Mouse (Mus musculus): ENCODE data around the gene Car14.
"Not testable (repeated sequence)": the region's sequence is repeated elsewhere in the genome, so short reads cannot be mapped to it uniquely, and the experiment has no call there.

Gene Car14

DNA sequence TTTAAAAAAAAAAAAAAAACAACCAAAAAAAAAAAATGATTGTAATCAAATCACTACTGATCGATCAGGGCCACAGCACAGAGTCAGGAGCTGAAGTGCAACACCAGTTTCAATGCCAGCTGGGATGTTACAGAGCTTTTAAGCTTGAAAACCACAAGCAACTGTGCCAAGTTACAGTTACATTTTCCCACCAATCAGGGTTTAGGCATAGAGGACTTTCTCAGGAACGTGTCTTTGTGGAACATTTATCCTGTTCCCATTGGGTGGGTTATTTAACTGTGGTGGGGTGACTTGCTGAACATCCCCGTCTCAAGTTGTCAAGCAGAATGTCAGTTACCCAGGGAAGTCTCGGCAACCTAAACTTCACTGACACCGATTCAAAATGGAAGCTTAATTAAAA is 20.6 kb upstream of the Car14 start:
- no peak for DNase-seq (ENCODE audit: low spot score in 2 of 2)

- DNase-seq (ENCODE audit: low spot score in 2 of 2): no peak
Observed at GRCm38 (mm10) chr3:95924185-95924584, 19.7 kb upstream of the Car14 start.

DNA sequence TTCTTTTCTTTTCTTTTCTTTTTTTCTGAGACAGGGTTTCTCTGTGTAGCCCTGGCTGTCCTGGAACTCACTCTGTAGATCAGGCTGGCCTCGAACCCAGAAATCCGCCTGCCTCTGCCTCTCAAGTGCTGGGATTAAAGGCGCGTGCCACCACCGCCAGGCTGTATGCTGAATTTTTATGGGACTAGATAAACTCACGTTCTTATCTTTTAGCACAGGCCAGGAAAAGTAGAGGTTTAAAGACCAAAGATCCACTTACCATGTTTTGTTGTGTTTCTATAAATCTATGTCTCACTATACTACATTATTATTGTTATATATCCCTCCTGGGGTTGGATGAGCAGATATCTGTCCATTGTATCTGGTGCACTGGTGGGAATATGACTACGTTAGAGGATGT is 18.9 kb upstream of the Car14 start:
- DNase-seq (ENCODE audit: low spot score in 2 of 2): not testable (repeated sequence)

DNA sequence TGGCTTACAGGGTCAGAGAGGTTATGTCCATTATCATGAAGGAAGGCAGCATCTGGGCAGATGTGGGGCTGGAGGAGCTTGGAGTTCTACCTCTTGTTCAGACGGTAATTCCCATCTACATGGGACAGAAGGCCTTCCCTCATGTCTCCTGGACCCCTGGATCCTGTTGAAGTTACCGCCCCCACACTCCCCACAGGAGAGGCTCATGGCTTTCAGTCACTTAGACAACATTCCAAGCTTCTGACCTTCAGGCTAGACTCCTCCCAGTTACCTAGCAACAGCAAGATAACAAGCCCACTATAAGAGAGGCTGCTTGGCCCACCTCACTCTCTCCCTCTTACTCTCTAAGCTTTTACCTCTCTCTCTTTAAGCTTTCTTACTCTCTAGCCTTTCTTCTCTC is 16.0 kb upstream of the Car14 start:
- not testable (repeated sequence) for DNase-seq (ENCODE audit: low spot score in 2 of 2)

DNA sequence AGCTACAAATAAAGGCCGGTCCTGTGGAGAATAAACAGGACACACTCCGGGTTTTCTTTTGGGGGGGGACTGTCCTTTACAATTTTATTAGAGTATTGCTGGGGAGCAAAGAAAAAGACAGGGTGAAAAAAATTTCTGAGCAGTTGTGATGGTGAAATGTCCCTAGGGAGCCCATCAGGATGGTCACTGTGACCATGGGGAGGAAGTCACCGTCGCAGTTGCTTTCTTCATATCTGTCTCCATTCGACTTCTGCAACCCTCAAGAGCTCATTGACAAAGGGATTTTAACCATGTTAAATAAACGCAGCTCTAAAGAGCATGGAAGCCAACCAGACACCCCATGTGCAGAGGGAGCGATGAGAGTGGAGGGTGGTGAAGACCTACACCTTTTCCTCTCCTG is 12.3 kb upstream of the Car14 start:
- no peak for DNase-seq (ENCODE audit: low spot score in 2 of 2)

DNA sequence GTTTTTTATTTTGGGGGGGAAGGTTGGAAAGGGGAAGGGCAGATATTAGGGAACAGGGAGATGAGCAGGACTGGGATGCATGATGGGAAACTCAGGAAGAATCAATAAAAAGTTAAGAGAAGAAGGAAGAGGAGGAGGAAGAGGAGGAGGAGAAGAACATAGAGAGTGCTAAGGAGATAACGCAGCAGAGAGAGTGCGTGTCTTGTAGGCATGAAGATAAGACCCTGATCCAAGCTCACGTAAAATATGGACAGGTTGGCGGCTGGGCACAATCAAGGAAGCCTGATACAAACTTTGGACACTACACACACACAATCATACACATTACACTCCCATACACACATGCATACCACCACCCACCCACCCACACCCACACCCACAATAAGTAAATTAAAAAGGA is 10.2 kb upstream of the Car14 start:
- DNase-seq (ENCODE audit: low spot score in 2 of 2): no peak

DNA sequence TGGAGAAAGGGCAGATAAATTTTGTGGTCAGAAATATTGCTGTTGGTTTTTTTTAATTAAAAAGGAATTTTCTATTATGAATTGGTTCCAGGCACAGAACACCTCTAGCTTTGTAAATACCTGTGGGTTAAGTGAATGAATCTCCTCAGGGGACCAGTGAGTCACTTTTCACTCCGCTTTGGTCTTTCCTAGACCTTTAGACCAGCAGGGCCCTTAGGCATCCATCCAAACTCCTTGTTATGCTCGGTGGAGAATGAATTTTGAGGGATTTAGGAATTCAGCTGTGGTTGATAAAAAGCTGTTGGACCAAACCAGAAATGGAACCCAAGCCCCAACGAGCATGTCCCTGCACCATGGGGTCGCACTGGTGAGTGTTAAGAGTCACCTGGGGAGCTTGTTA is 3.1 kb upstream of the Car14 start:
- DNase-seq (ENCODE audit: low spot score in 2 of 2): no peak

- DNase-seq (ENCODE audit: low spot score in 2 of 2): peak; percentile 26 to 29
Observed at GRCm38 (mm10) chr3:95906860-95907259, 2.4 kb upstream of the Car14 start.

DNA sequence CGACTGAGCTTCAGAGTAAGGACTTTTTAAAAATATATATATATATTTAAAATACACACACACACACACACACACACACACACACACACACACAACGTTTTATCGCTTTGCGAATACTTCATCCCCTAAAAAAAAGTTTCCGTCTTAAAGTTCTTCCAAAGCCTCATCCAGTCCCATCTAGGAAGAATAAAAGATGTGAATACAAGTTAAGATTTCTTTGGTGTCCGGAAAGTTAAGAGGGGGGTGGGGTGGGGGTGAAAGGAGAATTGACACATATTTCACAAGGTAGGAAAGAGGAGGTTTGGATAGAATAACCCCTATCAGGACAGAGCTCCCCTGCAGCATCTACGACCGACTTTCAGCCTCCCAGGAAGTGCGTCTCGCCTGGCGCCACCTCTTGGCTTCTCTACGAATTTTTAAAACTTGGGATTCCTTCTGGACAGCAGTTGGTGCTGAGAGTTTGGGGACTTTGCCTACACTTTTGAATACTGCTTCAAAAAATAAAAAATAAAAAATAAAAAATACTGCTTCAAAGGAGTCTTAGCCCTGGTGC is 1.5 kb upstream of the Car14 start:
- peak; percentile 33 to 37 for DNase-seq (ENCODE audit: low spot score in 2 of 2)

DNA sequence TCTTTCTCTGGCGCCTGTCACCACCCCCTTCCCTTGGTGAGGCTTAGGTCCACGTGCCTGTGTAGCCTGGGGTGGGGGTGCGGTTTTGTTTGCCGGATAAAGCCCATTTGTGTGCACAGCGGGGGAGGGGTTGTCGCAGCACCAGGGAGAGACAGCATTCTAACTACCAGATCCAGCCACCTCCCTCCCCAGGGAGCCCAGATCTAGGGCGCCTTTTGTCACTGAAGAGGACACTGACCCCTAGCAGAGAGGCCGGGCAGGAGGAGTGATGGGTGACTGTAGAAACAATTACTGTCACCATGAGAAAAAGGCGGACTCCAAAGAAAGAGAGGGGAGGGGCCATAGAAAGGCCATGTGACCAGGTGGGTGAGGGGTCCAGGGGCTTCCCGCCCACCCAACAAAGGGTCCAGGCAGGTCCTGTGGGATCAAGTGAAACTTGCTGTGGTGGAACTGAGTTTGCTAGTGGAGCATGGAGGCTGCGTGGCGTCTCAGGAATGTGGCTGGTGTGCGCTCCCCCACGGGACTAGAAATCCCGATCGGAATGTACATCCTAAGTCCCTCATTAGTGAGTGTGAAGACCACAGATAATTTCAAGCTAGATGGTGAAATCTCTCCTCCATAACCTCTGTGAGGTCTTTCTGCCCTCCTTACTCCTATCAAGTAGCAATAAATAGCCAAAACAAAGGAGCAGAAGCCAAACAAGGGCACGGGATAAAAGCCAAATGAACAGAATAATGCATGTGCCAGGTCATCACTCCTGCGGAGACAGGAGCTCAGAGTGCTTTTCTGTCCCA is 852 bp upstream of the Car14 start:
- no peak for DNase-seq (ENCODE audit: low spot score in 2 of 2)

DNA sequence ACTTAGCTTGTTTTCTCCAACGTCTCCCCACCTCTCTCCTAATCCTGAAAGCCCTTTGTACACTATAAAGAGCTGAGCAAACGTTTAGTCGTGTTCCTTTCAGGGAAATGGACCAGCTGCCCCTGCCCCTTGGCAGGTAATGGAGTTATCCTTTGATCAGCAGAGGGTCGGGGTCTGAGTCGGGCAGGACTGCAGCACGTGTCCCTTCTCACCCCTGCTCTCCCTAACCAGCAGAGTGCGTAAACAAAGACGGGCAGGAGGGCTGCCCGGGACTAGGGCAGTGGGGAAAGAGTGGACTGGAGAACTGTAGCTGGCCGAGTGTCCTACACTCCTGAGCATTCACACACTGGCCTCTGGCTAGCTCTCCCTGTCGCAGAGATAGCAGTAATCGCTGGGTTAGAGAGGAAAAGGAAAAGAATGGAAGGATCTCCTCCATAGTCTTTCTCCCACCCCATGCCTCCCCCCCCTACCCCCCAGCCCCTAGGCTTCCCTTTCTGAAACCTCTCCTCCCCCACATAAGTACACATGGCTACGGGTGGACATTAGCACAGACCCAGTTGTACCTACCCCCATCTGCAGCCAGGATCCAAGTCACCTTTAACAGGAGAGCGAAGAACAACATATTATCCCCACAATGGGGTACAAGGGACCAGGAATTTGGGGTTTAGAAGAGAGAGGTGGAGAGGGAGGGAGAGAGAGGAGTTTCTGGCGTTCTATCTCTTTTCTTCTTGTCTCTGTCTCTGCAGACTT is 563 bp downstream of the Car14 start:
- DNase-seq (ENCODE audit: low spot score in 2 of 2): no peak

GRCm38 (mm10) chr3:95902643-95903042 is 1.8 kb downstream of the Car14 start:
- DNase-seq (ENCODE audit: low spot score in 2 of 2): no peak

DNA sequence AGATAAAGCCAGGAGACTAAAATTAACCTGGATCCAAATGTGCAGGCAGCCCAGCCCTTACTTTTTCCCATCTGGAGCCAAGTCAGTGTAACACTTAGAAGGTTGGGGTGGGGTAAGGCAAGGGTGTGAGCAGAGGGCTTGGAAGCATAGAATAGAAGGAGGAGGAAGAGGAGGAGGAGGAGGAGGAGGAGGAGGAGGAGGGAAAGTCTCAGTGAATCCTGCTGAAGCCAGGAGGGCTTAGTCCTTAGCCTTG is 2.2 kb downstream of the Car14 start:
- DNase-seq (ENCODE audit: low spot score in 2 of 2): no peak

- DNase-seq (ENCODE audit: low spot score in 2 of 2): no peak
Observed at GRCm38 (mm10) chr3:95901616-95902372, 2.7 kb downstream of the Car14 start.

- no peak for DNase-seq (ENCODE audit: low spot score in 2 of 2)
Observed at GRCm38 (mm10) chr3:95899800-95900524, 4.5 kb downstream of the Car14 start.

GRCm38 (mm10) chr3:95895501-95895900 is 9.0 kb downstream of the Car14 start:
- not testable (repeated sequence) for DNase-seq (ENCODE audit: low spot score in 2 of 2)

GRCm38 (mm10) chr3:95894317-95895160 is 10.0 kb downstream of the Car14 start:
- DNase-seq (ENCODE audit: low spot score in 2 of 2): peak in 1 of 2 experiments; percentile 29

GRCm38 (mm10) chr3:95893606-95894316 is 10.7 kb downstream of the Car14 start, which contains the start of gene Aph1a:
Aph1a (plus strand) TSS chr3:95893969.
- peak; percentile 98 for DNase-seq (ENCODE audit: low spot score in 2 of 2)

DNA sequence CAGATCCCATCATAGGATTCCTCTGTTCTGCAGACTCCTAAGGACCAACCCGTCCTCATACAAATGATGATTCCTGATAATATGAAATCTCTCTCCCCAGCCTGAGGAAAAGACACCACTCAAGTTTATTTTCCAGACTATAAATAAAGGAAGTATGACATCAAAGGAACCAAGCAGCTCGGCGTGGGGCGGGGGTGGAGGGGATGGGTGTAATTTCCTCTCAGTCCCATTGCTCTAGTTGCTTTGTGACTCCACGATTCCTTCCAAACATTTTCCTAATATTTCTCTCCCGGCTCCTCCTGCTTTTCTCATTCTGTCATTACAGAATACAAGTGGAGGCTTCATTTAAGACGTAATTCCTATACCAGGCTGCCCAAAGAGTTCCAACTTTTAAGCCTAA is 11.4 kb downstream of the Car14 start:
- peak in 1 of 2 experiments; percentile 32 for DNase-seq (ENCODE audit: low spot score in 2 of 2)
